Mouse (Mus musculus): ENCODE data around the gene Glis3. TPM values are rescaled to one million over a fixed set of nuclear protein-coding genes. Genes with fewer than 3 reads are reported as not detected.

The Glis3 gene
- total RNA-seq, 1 experiment from 2014 or later, result 13.5 TPM

GRCm38 (mm10) chr19:28473621-28474020 is 206.3 kb downstream of the Glis3 start:
- no peak for DNase-seq

GRCm38 (mm10) chr19:28471144-28471543 is 208.7 kb downstream of the Glis3 start:
- DNase-seq, result no peak

DNA sequence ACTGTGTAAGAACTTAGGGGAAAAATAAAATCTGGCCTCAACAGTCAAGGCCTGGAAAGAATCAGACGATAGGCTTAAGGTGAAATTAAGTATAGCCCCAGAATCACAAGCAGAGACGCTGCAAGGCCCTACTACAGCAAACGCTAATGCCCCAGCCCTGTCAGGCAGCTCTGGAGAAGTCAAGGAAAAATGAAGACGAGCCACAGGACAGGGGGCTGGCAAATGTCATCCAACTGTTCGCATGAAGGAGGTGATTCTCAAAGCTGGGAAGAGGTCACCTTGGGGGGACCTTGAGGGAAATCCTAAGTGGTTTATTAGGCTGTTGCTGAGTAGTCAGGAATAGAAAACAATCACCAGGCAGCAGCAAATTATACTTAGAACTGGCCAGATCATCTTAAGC is 214.1 kb downstream of the Glis3 start:
- no peak for DNase-seq

GRCm38 (mm10) chr19:28454331-28454730 is 225.5 kb downstream of the Glis3 start:
- DNase-seq, result no peak

DNA sequence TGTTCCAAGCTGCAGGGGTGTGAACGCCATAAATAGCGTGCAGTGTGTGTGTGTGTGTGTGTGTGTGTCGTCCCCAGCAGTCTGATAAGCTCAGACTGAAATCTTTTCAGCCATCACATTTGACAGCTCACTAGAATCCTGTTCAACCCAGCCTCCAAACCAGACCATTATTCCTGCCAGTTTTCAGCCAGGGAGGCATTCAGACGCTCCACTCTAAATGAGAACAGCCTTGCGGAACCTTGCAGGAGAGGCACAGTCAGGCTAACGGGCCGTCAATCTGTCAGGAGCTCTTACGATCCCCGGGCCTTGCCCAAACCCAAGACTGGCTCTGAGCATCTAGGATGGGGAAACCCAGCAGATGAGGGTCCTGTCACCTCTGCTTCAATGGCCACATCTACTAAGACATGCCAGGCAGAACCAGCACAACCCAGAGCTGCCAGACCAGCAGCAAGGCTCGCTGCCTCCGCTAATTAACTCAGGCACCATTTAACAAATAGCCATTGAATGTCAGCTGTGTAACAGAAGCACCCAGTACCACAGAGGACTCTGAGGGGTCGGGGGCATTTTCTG is 226.8 kb downstream of the Glis3 start:
- DNase-seq, result no peak

DNA sequence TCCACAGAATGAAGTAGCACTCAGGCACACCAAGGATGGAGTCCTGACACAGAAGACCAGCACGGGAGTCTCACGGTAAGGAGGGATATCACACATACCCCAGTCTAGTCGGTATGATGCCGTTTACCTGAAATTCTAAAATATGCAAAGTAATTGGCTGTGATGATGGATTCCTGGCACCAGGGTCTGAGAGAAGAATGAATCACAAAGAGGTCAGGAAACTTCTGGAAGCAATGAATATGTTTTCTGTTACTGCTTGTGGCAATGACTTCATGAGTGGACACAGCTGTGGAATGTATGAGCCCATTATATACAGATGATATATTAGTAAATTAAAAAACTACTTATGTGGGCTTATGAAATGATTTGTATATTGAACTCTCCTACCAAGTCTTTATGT is 231.1 kb downstream of the Glis3 start:
- DNase-seq, result no peak

GRCm38 (mm10) chr19:28442161-28442560 is 237.7 kb downstream of the Glis3 start:
- no peak for DNase-seq

GRCm38 (mm10) chr19:28436457-28437148 is 243.3 kb downstream of the Glis3 start:
- DNase-seq, result no peak

- DNase-seq, result no peak
Observed at GRCm38 (mm10) chr19:28428220-28428816, 251.6 kb downstream of the Glis3 start.

- no peak for DNase-seq
Observed at GRCm38 (mm10) chr19:28424180-28424579, 255.7 kb downstream of the Glis3 start.

GRCm38 (mm10) chr19:28422939-28423338 is 256.9 kb downstream of the Glis3 start:
- no peak for DNase-seq

DNA sequence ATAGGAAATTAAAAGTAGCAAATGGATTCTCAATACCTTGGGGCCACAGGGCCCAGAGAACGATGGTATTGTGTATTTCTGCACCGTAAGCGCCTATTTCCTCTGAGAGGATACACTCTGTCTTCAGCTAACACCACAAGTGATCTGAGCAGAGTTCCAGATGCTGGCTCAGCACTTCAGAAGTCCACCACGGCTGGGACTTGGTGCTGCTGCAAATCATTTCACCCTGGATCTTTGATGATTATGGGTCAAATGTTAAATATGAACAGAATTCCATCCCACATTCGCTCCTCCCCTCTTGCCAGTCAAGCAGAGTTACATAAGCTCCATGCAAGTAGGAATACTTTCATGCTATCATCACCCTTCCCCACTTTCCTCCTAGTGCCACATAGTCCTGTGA is 263.8 kb downstream of the Glis3 start:
- no peak for DNase-seq

DNA sequence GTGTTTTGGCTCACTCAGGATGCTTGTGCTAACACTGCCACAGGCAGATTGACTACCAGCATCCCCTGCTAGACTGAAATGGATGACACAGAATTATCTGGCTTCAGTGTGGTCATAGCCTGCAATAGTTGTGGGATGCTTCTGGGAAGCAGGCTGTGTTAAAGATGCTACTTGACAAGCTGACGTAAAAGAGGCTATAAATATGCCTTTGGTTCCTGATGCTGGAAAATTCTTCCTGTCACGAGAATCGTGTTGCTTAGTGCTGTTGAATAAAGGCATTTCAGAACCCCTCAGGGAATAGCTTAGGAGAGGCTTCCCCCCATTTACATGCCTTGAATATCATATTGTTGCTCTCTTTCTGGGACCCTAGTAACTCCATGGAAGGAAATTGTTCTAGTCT is 271.1 kb downstream of the Glis3 start:
- no peak for DNase-seq

- DNase-seq, result no peak
Observed at GRCm38 (mm10) chr19:28402956-28403355, 276.9 kb downstream of the Glis3 start.

GRCm38 (mm10) chr19:28395584-28395861 is 284.4 kb downstream of the Glis3 start:
- no peak for DNase-seq

GRCm38 (mm10) chr19:28394826-28395583 is 284.9 kb downstream of the Glis3 start:
- DNase-seq, result no peak

GRCm38 (mm10) chr19:28393766-28394165 is 286.1 kb downstream of the Glis3 start:
- DNase-seq, result no peak

DNA sequence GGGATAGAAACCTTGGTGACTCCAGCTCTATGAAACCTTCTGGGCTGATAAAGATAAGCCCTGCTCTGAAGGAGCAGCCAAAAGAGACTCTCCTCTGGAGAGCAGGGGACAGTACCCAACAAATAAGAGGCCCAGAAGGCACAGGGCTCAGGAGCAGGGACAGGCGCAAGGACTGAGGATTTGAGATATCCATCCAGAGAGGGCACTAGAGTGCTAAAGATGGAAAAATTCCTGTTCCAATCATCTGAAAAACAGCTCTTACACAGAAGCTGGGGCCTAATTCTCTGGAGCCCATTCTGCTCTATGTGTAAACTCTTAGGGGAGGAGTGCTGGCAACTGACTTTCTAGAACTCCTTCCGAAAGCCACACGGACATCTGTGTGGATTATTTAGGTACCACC is 287.0 kb downstream of the Glis3 start:
- DNase-seq, result no peak

- DNase-seq, result no peak
Observed at GRCm38 (mm10) chr19:28390920-28391319, 289.0 kb downstream of the Glis3 start.

GRCm38 (mm10) chr19:28389146-28389545 is 290.7 kb downstream of the Glis3 start:
- peak; percentile 17 for DNase-seq

- DNase-seq, result no peak
Observed at GRCm38 (mm10) chr19:28383425-28383824, 296.5 kb downstream of the Glis3 start.

DNA sequence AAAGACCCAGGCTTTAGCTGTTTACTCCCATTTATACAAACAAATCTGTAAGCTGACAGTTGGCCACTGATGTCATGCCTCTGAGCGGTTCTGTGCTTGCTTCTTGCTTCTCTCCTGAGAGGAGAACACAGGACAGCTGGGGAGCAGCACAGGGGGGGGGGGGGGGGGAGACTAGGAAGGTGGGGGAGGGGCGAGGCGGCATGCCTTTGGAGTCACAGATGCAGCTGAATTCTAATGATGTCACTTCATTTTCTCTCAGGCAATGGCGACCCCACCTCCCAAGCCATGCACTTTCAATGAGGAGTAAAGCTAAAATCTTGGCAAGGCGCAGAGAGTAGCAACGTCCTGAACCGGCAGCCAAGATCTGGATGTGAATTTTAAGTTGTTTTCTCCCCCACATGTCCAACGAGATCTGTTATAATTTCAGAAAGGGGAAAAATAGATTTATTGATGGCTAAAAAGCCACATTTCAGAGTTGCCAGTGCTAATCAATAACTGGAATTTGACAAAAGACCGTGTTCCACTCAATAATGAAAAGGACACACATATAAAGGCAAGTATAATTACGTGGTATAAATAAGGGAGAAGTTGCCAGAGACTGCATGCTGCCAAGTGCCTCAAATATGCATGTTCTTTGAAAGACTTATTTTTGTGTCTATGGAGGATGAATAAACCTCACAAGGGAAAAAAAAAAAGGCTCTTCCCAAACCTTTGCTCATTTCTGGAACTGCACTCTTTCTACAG is 297.5 kb downstream of the Glis3 start:
- DNase-seq, result no peak

DNA sequence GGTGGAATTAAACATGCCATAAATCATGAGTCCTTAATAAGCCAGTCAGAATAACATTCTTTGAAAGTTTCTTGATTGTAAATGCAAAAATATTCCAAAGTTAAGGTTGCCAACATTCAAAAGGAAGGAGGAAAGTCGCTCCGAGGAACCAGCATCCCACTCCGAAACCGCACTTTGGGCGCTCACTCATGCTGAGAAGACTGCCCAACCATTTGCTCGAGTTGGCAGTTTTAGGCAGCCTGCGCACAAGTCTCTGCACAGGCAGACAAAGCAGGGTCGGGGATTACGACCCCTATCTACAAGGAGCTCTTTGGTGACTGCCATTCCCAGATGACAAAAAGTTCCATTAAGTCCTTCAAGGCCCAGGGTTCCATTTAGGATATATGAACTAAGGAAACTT is 298.4 kb downstream of the Glis3 start:
- DNase-seq, result no peak
